Mouse (Mus musculus) inflammation-experienced regulatory T-cells, adult 6 months (primary cell): ENCODE measurements around the gene Gm43552. TPM values are rescaled to one million over a fixed set of nuclear protein-coding genes. Genes with fewer than 3 reads are reported as not detected.

Experiments used
- polyA plus RNA-seq, 3 experiments: library from polyadenylated mRNA; unstranded; fragments of 100-300 nt; shearing (Covaris generic); gene quantifications; one replicate each; pipeline ENCODE4 v1.2.1; 2017

The Gm43552 gene
- polyA plus RNA-seq, 3 experiments from 2014 or later: not detected

Other genes starting within 250 kb of the Gm43552 start
- gene Rfc1, start 157.2 kb downstream of the Gm43552 start, polyA plus RNA-seq: 10 to 100 TPM; 77.3 to 88.0 (median 80.4) TPM
- not detected for gene Klb, start 144.5 kb downstream of the Gm43552 start, polyA plus RNA-seq
- 1,000 to 10,000 TPM; 1,645 to 3,067 (median 2,326) TPM for gene Rpl9, start 101.4 kb downstream of the Gm43552 start, polyA plus RNA-seq
- 10 to 100 TPM; 33.8 to 46.6 (median 38.1) TPM for gene Lias, start 101.3 kb downstream of the Gm43552 start, polyA plus RNA-seq
- 10 to 100 TPM; 15.4 to 16.6 (median 15.8) TPM for gene Ugdh, start 56.9 kb downstream of the Gm43552 start, polyA plus RNA-seq
- 100 to 1,000 TPM in 2 of 3 experiments, 10 to 100 TPM in 1; 54.0 to 162 (median 147) TPM for gene Smim14, start 44.4 kb upstream of the Gm43552 start, polyA plus RNA-seq
- gene Ube2k, start 44.4 kb upstream of the Gm43552 start, polyA plus RNA-seq: 100 to 1,000 TPM in 2 of 3 experiments, 10 to 100 TPM in 1; 97.7 to 133 (median 119) TPM
- gene Pds5a, start 205.4 kb upstream of the Gm43552 start, polyA plus RNA-seq: 100 to 1,000 TPM in 1 of 3 experiments, 10 to 100 TPM in 2; 85.9 to 113 (median 93.1) TPM